Mouse (Mus musculus) midbrain, embryonic 10.5 days (tissue): ENCODE measurements at regions not wholly inside any gene's neighbourhood (a gene's known extent, or its start where the extent isn't known, plus 50 kb on each side); places are given as distances from the start of the nearest gene placed in this dataset.

Experiments used
- DNase-seq: peaks from one replicate; pipeline ENCODE4 v3.0.0-alpha.2; 2017; ENCODE audit warnings: low spot score
- H3K27ac ChIP-seq: fragments of 300-500 bp; sonication (generic); replicated peaks from 2 replicates; pipeline ENCODE4 v1.5.1; 2016; ENCODE audit warnings: mild to moderate bottlenecking
- H3K27me3 ChIP-seq: fragments of 300-500 bp; sonication (generic); 2 replicates; pipeline ENCODE4 v1.6.1; 2016; ENCODE audit warnings: low read depth, mild to moderate bottlenecking; ENCODE audit not compliant: poor library complexity, severe bottlenecking
- H3K36me3 ChIP-seq: fragments of 300-500 bp; sonication (generic); 2 replicates; pipeline ENCODE4 v1.6.1; 2016; ENCODE audit warnings: mild to moderate bottlenecking, moderate library complexity
- H3K4me1 ChIP-seq: fragments of 300-500 bp; sonication (generic); 2 replicates; pipeline ENCODE4 v1.6.1; 2016
- H3K4me3 ChIP-seq: fragments of 300-500 bp; sonication (generic); 2 replicates; pipeline ENCODE4 v1.5.1; 2016; ENCODE audit warnings: mild to moderate bottlenecking, moderate library complexity
- H3K9me3 ChIP-seq: fragments of 300-500 bp; sonication (generic); replicated peaks from 2 replicates; pipeline ENCODE4 v1.6.1; 2016; ENCODE audit warnings: mild to moderate bottlenecking
- WGBS: fragments of 180-500 bp; shearing (Covaris S2); methylation state at CpG from one replicate; pipeline ENCODE4 v1.1.7; 2016; 5-methylcytosine and 5-hydroxymethylcytosine counted together

DNA sequence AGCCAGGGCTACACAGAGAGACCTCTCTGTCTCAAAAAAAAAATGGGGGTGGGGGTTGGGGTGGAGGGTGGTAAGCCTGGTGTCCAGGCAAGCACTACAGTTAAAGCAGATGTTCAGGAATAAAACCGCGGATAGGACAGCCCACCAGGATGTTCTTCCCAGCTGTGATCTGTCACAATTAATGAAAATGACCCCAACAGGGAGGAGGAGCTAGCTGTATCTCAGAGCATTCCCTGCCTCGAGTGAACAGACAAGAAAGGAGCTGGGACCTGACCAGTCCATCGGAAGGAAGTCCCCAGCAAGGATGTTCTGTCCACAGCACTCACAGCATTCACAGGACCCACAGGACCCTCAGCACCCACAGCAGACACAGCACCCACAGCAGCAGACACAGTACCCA is 80.4 kb downstream of the Utp6 start:
- H3K4me3 ChIP-seq: no peak overlapping the region
- no peaks in the 10 kb centered on the region for H3K9me3 ChIP-seq
- 87% methylated on average over 4 of the region's 4 CpGs for WGBS
- no peaks in the 10 kb centered on the region for H3K36me3 ChIP-seq
- DNase-seq: no peak
- no peaks in the 10 kb centered on the region for H3K4me1 ChIP-seq
- H3K27ac ChIP-seq: no peak overlapping the region
- H3K27me3 ChIP-seq: no peaks in the 10 kb centered on the region

DNA sequence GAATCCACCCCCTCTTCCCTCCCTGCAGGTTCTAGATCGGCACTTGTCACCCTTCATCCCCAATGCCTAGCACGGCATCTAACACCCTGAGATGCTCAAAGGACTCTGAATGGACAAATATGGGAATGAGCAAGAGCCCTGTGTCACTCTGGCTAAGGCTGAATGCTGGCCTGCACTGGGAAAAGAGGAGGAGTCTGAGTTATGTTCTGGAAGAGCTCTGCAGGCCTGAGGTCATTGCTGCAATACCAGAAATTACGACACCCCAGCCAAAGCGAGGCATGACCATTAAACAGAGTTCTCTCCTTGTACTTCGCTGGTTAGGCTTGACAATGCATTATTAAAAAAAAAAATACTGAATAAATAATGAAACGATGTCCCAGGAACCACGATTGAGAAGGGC is 84.1 kb downstream of the Utp6 start:
- no peak overlapping the region for H3K27ac ChIP-seq
- no peaks in the 10 kb centered on the region for H3K27me3 ChIP-seq
- no peaks in the 10 kb centered on the region for H3K4me1 ChIP-seq
- WGBS: 90% methylated on average over 7 of the region's 7 CpGs
- H3K9me3 ChIP-seq: no peaks in the 10 kb centered on the region
- no peak for DNase-seq
- no peak overlapping the region for H3K4me3 ChIP-seq
- no peaks in the 10 kb centered on the region for H3K36me3 ChIP-seq

DNA sequence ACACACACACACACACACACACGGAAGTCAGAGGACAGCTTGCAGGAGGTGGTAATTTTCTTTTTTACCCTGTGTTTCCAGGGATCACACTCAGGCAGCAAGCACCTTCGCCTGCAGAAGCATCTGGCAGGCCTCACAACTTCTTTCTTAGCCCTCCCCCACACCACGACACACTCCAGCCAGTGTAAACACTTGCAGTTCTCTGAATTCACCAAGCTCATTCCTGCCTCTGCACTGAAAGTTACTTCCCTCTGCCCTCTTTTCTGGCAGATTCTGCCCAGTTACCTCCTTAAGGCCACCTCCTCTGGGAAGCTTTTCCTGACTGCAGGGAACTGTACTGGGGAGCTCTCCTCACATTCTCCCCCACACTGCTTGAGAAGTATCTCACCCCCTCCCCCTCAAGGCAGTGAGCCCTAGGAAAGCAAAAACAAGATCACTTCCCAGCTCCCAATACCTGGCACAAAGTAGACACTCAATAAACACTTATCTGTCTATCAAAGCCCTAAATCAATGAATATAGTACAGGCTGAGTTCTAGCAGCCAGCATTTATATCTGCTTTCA is 84.9 kb downstream of the Utp6 start:
- Histone ChIP-seq H3K27ac (no peak overlapping the region), H3K27me3 (no peaks in the 10 kb centered on the region), H3K4me1 (no peaks in the 10 kb centered on the region), H3K4me3 (no peak overlapping the region), H3K36me3 (no peaks in the 10 kb centered on the region), H3K9me3 (no peaks in the 10 kb centered on the region)
- 71% methylated on average over 3 of the region's 3 CpGs for WGBS
- no peak for DNase-seq

DNA sequence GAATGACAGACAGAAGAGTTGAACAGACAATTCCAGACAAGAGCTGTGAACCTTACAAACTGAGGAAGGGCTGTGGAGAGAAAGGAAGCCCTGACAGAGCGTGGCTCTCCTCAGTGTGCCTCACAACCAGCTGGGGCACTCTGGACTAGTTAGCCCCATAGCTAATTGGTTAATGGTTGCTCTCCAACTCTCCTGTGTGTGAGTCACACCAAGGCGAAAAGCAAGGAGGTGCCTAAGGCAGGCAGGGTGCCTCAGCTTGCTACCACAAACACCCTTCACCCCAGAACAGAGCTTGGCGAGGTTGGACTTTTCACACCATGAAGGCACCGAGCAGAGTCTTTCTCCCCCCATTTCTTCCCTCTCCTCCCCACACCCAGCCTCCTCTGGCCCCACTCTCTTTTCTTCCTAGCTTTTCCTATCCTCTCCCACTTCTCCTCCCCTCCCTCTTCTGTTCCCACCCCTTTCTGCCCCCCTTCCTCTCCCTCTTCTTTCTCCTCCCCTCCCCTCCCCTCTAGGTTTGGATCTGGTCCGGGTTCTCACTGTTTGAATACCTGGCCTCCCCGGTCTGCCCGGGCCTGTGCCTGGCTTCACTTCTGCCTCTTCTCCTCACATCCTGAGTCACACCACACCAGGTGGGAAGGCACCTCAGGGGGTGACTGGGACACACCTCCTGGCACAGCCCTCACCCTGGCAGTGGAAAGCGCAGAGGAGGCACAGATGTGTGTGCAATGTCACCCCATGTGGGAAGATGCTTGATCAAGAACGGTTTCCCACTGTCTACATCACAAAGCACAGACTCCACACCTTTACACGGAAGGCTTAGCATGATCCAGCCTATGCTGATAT is 90.2 kb downstream of the Utp6 start:
- no peak overlapping the region for H3K27ac ChIP-seq
- DNase-seq: no peak
- WGBS: 90% methylated on average over 10 of the region's 10 CpGs

DNA sequence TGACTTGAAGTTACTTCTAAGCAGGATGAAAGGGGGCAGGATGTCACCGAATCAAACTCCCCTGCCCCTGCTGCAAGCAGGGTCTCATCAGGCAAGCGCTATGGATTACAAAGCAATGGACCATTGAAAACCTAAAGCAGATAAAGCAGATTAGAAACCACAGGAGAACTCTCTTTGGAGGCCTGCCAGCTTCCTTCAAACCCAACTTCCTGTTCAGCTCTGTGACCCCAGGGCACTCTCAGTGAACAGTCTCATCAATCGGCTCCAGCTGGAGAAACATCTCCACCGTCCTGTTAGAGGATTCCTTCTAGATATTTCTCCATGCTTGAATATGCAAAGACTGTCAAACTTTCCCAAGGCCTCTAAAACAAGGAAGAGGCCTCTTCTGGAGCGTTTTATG is 92.0 kb downstream of the Utp6 start:
- Histone ChIP-seq H3K27me3 (no peaks in the 10 kb centered on the region), H3K4me1 (peaks cover 14% of the 10 kb centered on the region), H3K27ac (0 out of 2 replicates have a peak overlapping the region, but pooled peaks have one; percentile 19), H3K9me3 (no peaks in the 10 kb centered on the region), H3K36me3 (no peaks in the 10 kb centered on the region), H3K4me3 (no peak overlapping the region)
- no peak for DNase-seq
- WGBS: 61% methylated on average over 5 of the region's 5 CpGs

More for the DNA sequence above, 90.2 kb downstream of the Utp6 start:
- Histone ChIP-seq H3K4me1 (peaks cover 14% of the 10 kb centered on the region), H3K4me3 (no peak overlapping the region), H3K27me3 (no peaks in the 10 kb centered on the region), H3K36me3 (no peaks in the 10 kb centered on the region), H3K9me3 (no peaks in the 10 kb centered on the region)

DNA sequence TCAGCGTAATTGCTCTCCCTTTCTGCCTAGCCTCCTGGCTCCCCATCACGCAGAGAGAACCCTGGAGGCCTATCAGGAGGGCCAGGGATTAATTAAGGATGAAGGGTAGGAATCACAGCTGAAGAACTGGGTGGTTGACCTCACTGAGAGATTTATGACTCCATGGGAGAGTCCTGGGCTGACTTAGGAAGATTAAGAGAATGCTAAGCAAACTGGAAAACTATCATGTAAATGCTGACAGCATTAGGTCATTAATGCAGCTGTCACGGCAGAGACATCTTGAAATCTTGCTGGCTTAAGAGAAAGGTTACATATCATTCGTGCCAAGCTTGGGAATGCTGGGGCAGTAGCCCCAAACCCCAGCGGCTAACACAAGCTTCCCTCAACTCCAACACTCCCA is 93.2 kb downstream of the Utp6 start:
- Histone ChIP-seq H3K4me1 (peaks cover 14% of the 10 kb centered on the region), H3K36me3 (no peaks in the 10 kb centered on the region), H3K27ac (no peak overlapping the region), H3K9me3 (no peaks in the 10 kb centered on the region), H3K27me3 (no peaks in the 10 kb centered on the region), H3K4me3 (no peak overlapping the region)
- no peak for DNase-seq
- 74% methylated on average over 5 of the region's 5 CpGs for WGBS

DNA sequence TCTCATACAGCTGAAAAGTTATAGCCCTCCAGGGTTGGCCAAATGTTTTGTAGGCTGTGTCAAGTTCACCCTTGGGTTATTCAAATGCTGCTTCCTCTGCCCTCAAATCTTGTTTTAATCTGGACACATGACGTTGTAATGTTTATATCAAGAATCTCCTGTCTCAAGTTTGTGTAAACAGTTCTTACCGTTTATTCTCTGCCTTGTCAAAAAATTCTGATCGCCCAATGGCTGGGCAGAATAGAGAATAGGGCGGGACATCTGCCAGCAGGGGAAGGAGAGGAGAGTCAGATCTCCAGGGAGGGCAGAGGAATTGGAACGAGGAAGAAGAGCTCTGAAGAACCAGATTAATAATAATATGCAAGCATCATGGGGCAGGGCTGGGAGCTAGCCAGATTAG is 97.4 kb downstream of the Utp6 start:
- H3K27ac ChIP-seq: no peak overlapping the region
- DNase-seq: no peak
- 71% methylated on average over 5 of the region's 5 CpGs for WGBS

DNA sequence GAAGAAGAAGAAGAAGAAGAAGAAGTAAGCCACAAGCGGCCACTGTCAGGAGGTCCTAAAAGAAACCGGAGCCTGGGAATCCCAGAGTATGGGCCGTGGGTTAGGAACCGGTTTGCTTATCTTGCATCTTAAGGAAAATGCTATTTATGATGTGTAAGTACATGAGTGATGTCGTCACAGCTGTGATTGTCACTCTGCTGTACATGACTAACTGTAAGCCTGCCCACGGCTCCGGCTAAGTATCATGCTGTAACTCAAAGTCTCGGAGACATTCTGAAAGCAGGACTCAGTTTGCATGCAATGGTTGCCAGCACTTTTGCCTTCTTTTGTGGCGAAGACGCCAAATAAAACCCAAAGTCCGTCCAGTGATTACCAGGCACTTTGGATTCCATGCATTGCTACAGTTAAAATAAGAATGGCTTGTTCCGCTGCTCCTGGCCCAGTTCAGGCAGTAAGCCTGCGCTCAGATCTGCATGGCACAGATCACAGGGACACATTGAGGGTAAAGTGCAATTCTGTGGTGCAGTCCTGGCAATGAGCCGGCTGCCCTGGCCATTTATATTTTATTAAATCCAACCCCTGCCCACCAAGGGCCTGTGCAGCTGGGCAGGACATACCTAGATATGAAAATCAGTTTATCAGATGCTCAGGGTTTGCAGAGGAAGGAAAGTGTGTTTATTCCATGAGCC is 98.6 kb downstream of the Utp6 start:
- WGBS: 92% methylated on average over 14 of the region's 14 CpGs
- Histone ChIP-seq H3K4me3 (no peak overlapping the region), H3K9me3 (no peaks in the 10 kb centered on the region), H3K36me3 (no peaks in the 10 kb centered on the region), H3K27me3 (peaks cover 10% of the 10 kb centered on the region; the same call in 1 of the 2 replicates), H3K4me1 (peaks cover 20% of the 10 kb centered on the region), H3K27ac (no peak overlapping the region)
- no peak for DNase-seq

More for the DNA sequence above, 97.4 kb downstream of the Utp6 start:
- Histone ChIP-seq H3K4me3 (no peak overlapping the region), H3K27me3 (peaks cover 5% of the 10 kb centered on the region; the same call in 1 of the 2 replicates), H3K36me3 (no peaks in the 10 kb centered on the region), H3K9me3 (no peaks in the 10 kb centered on the region), H3K4me1 (peaks cover 15% of the 10 kb centered on the region)

DNA sequence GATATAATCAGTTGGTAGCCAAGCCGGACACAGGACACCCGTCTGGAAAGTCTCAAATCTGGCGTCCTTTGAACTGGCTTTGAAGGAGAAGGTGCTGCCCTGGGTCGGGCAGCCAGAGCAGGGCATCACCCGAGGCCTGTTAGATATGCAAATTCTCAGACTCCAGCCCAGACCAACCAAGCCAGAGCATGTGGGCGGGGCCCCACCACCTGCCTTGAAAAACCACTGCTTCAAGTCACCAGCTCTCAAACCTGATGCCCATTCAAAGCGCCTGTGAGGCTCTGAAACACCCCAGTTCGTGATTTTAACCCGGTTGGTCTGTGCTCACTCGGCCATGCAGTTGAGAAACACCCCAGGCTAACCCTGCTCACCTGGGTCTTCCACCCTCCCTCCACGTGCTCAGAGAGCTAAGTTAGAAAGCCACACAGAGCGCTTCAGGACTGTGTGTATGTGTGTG is 101.6 kb downstream of the Utp6 start:
- H3K9me3 ChIP-seq: no peaks in the 10 kb centered on the region

DNA sequence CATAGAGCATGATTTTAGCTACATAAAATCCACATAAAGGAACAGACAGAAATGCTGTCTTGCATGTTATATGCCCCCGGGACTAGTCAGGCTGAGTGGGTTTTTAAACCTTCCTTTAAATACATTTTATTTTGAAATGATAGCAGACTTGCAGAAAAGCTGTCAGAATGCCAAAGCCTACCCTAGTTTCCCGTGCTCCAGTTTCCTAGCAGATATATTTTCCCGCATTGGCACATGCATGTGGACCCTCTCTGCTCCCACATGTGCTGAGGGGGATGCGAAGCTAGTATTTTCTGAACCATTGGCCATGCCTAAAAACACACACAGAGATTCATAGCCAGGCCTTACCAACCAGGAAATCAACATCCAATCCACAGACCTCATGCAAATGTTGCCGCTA is 105.8 kb downstream of the Utp6 start:
- H3K27me3 ChIP-seq: 0 out of 2 replicates have a peak, but pooled peaks cover 5% of the 10 kb centered on the region
- no peaks in the 10 kb centered on the region for H3K9me3 ChIP-seq
- H3K27ac ChIP-seq: no peak overlapping the region
- H3K4me3 ChIP-seq: no peak overlapping the region
- peaks cover 20% of the 10 kb centered on the region for H3K4me1 ChIP-seq
- no peak for DNase-seq
- WGBS: 91% methylated on average over 5 of the region's 5 CpGs
- no peaks in the 10 kb centered on the region for H3K36me3 ChIP-seq

More for the DNA sequence above, 101.6 kb downstream of the Utp6 start:
- H3K27ac ChIP-seq: no peak overlapping the region
- no peak overlapping the region for H3K4me3 ChIP-seq
- peaks cover 10% of the 10 kb centered on the region; the same call in 1 of the 2 replicates for H3K27me3 ChIP-seq
- H3K36me3 ChIP-seq: no peaks in the 10 kb centered on the region
- WGBS: 31% methylated on average over 12 of the region's 12 CpGs
- no peak for DNase-seq
- H3K4me1 ChIP-seq: peaks cover 20% of the 10 kb centered on the region

DNA sequence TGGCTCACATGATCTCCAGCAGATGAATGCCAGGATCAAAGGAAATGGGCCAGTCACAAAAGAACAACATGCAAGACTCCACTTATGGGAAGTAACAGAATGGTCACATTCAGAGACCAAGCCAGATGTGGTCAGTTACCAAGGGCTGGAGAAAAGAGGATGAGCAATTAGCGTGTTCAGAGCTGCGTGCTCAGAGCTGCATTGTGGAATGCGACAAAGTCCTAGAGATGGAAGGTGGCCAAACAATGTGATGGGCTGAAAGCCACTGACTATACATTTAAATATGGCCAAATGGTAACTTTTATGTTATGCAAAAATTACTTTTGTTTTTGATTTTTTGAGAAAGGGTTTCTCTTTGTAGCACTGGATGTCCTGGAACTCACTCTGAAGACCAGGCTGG is 112.6 kb downstream of the Utp6 start:
- no peak for DNase-seq
- H3K27me3 ChIP-seq: no peaks in the 10 kb centered on the region
- no peaks in the 10 kb centered on the region for H3K36me3 ChIP-seq
- no peaks in the 10 kb centered on the region for H3K9me3 ChIP-seq
- H3K4me3 ChIP-seq: no peak overlapping the region
- peaks cover 5% of the 10 kb centered on the region; the same call in 1 of the 2 replicates for H3K4me1 ChIP-seq
- no peak overlapping the region for H3K27ac ChIP-seq
- 88% methylated on average over 3 of the region's 3 CpGs for WGBS

DNA sequence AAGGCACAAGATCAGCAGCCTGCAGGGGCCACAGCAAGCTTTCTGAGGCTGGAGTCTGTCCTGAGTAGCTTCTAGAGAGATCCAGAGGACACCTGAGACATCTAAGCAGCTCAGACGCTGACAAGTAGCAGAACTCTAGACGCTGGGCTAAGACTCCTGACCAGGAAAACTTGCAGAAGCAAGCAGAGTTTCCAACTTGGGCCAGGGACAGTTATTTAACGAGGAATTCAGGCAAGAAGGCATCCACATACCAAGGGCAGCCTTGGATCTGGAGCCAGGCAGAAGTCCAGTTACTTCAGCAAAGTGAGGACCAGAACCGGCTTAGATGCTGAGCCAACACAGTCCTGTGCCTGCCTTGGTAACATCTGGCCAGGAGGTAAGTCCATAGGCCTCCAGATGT is 117.8 kb downstream of the Utp6 start:
- no peak overlapping the region for H3K4me3 ChIP-seq
- no peaks in the 10 kb centered on the region for H3K9me3 ChIP-seq
- H3K27me3 ChIP-seq: no peaks in the 10 kb centered on the region; the same call in 1 of the 2 replicates
- H3K27ac ChIP-seq: no peak overlapping the region
- DNase-seq: no peak
- WGBS: 89% methylated on average over 4 of the region's 4 CpGs
- no peaks in the 10 kb centered on the region for H3K36me3 ChIP-seq
- peaks cover 14% of the 10 kb centered on the region for H3K4me1 ChIP-seq

DNA sequence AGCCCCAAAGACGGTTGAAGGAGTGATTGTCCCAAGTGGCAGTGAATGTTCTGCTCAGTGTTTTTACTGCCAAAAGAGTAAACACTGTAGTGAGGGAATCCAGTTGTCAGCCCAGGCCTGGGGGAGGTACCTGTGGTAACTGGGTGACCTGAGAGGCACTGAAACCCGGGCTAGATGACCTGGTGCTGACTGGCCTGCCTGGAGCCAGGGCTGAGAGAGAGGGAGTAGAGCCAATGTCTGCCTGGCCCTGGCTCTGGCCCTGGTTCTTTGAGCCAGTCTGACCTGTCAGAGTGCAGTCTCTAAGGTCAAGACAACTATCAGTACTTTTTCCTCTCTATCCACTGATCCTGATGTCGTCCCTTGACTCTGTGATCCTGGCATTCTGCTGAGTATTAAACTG is 119.2 kb downstream of the Utp6 start:
- WGBS: 71% methylated on average over 3 of the region's 3 CpGs
- no peaks in the 10 kb centered on the region; the same call in 1 of the 2 replicates for H3K27me3 ChIP-seq
- no peaks in the 10 kb centered on the region for H3K36me3 ChIP-seq
- no peak overlapping the region for H3K27ac ChIP-seq
- no peaks in the 10 kb centered on the region for H3K9me3 ChIP-seq
- no peak for DNase-seq
- H3K4me1 ChIP-seq: peaks cover 12% of the 10 kb centered on the region
- no peak overlapping the region for H3K4me3 ChIP-seq
